Mouse (Mus musculus) midbrain, postnatal 0 days (tissue): ENCODE measurements at regions not wholly inside any gene's neighbourhood (a gene's known extent, or its start where the extent isn't known, plus 50 kb on each side); places are given as distances from the start of the nearest gene placed in this dataset.
A peak's percentile ranks its signal among the peaks of the same experiment; 100 is the strongest.

Source experiments
- ATAC-seq: fragments of 200-750 bp; cut with Nextera tagmentation; 2 replicates; pipeline ENCODE4 v1.8.0; 2017; ENCODE audit warnings: moderate number of reproducible peaks, mild to moderate bottlenecking, moderate TSS enrichment, moderate library complexity; ENCODE audit not compliant: low FRiP score
- DNase-seq: peaks from one replicate; pipeline ENCODE4 v3.0.0-alpha.2; 2015; ENCODE audit warnings: low spot score
- H3K27ac ChIP-seq: fragments of 300-500 bp; sonication (generic); 2 replicates; pipeline ENCODE4 v1.5.1; 2014; ENCODE audit warnings: low read depth, mild to moderate bottlenecking, low read length, mixed read lengths
- H3K27me3 ChIP-seq: fragments of 300-500 bp; sonication (generic); 2 replicates; pipeline ENCODE4 v1.6.1; 2014; ENCODE audit warnings: low read length, control low read depth, mixed read lengths; ENCODE audit not compliant: insufficient read depth
- H3K36me3 ChIP-seq: fragments of 300-500 bp; sonication (generic); 2 replicates; pipeline ENCODE4 v1.6.1; 2014; ENCODE audit warnings: low read length, control low read depth, mixed read lengths; ENCODE audit not compliant: insufficient read depth
- H3K4me1 ChIP-seq: fragments of 300-500 bp; sonication (generic); 2 replicates; pipeline ENCODE4 v1.6.1; 2014; ENCODE audit warnings: mild to moderate bottlenecking, control low read depth, antibody characterized with exemption, low read length, mixed read lengths; ENCODE audit not compliant: insufficient read depth
- H3K4me2 ChIP-seq: fragments of 300-500 bp; sonication (generic); 2 replicates; pipeline ENCODE4 v1.6.1; 2014; ENCODE audit warnings: low read depth, mild to moderate bottlenecking, low read length, mixed read lengths; ENCODE audit not compliant: poor library complexity, severe bottlenecking
- H3K4me3 ChIP-seq: fragments of 300-500 bp; sonication (generic); 2 replicates; pipeline ENCODE4 v1.5.1; 2014; ENCODE audit warnings: low read depth, mild to moderate bottlenecking, low read length, moderate library complexity
- H3K9ac ChIP-seq: fragments of 300-500 bp; sonication (generic); replicated peaks from 2 replicates; pipeline ENCODE4 v1.6.1; 2014; ENCODE audit warnings: mild to moderate bottlenecking, low read length, moderate library complexity, mixed read lengths; ENCODE audit not compliant: poor library complexity, severe bottlenecking
- H3K9me3 ChIP-seq: fragments of 300-500 bp; sonication (generic); 2 replicates; pipeline ENCODE4 v1.6.1; 2016; ENCODE audit warnings: low read length, control low read depth
- CTCF ChIP-seq: IDR thresholded peaks from 2 replicates; pipeline ENCODE4 v1.5.1; 2016; ENCODE audit warnings: antibody characterized with exemption, mild to moderate bottlenecking
- WGBS: fragments of 180-500 bp; shearing (Covaris S2); extraction: QIAGEN DNeasy Blood & Tissue Kit; methylation state at CpG from one replicate; pipeline ENCODE4 v1.1.7; 2014; 5-methylcytosine and 5-hydroxymethylcytosine counted together

- no peaks in the 10 kb centered on the region for H3K4me1 ChIP-seq
- H3K27me3 ChIP-seq: no peaks in the 10 kb centered on the region
- TF ChIP-seq CTCF: peak; percentile 27; the same call in 1 of the 2 replicates
- no peaks in the 10 kb centered on the region for H3K36me3 ChIP-seq
- no peak overlapping the region for H3K9ac ChIP-seq
- DNase-seq (no peak), ATAC-seq (no peak)
- H3K4me2 ChIP-seq: no peak overlapping the region
- H3K9me3 ChIP-seq: no peaks in the 10 kb centered on the region
- 79% methylated on average over 3 of the region's 3 CpGs for WGBS
- no peak overlapping the region for H3K4me3 ChIP-seq
- no peak overlapping the region for H3K27ac ChIP-seq
Measured at GRCm38 (mm10) chr15:74454543-74454942, 181.6 kb downstream of the Mroh4 start.

- Histone ChIP-seq H3K36me3 (no peaks in the 10 kb centered on the region), H3K4me1 (no peaks in the 10 kb centered on the region), H3K4me2 (no peak overlapping the region), H3K9ac (no peak overlapping the region), H3K9me3 (no peaks in the 10 kb centered on the region), H3K27ac (no peak overlapping the region), H3K4me3 (no peak overlapping the region), H3K27me3 (no peaks in the 10 kb centered on the region)
- 84% methylated on average over 6 of the region's 6 CpGs for WGBS
- ATAC-seq: no peak
- no peak for DNase-seq
- TF ChIP-seq CTCF: no peak
Measured at GRCm38 (mm10) chr15:74453810-74454209, 182.3 kb downstream of the Mroh4 start.

- Histone ChIP-seq H3K36me3 (no peaks in the 10 kb centered on the region), H3K4me3 (no peak overlapping the region), H3K27ac (no peak overlapping the region), H3K27me3 (no peaks in the 10 kb centered on the region), H3K4me2 (no peak overlapping the region), H3K9me3 (no peaks in the 10 kb centered on the region), H3K4me1 (no peaks in the 10 kb centered on the region), H3K9ac (no peak overlapping the region)
- no peak for ATAC-seq
- WGBS: 86% methylated on average over 3 of the region's 3 CpGs
- DNase-seq: no peak
- TF ChIP-seq CTCF: no peak
Measured at GRCm38 (mm10) chr15:74452426-74452825, 183.7 kb downstream of the Mroh4 start.

- Histone ChIP-seq H3K4me1 (no peaks in the 10 kb centered on the region), H3K4me3 (no peak overlapping the region), H3K27ac (no peak overlapping the region), H3K36me3 (no peaks in the 10 kb centered on the region; the same call in 1 of the 2 replicates), H3K4me2 (no peak overlapping the region), H3K27me3 (no peaks in the 10 kb centered on the region), H3K9ac (no peak overlapping the region), H3K9me3 (no peaks in the 10 kb centered on the region)
- TF ChIP-seq CTCF: no peak
- 68% methylated on average over 13 of the region's 13 CpGs for WGBS
- ATAC-seq (no peak), DNase-seq (no peak)
Measured at GRCm38 (mm10) chr15:74441889-74442288, 194.3 kb downstream of the Mroh4 start.

DNA sequence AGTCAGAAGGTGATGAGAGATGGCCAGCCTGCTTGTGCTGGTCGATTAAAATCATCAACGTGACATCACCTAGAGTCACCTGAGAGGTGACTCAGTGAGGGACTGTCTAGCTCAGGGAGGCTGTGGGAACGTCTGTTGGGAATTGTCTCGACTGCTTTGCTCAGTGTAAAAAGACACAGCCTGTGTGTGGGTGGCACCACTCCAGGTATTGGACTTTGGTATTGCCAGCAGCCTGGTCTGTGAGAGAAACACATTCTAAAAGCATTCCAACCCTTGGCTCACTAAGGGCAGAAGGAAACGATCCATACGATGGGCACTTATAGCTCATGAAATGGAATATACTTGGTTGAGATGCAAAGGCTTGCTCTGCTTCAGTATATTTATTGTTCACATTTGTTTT is 209.2 kb downstream of the Mroh4 start:
- Histone ChIP-seq H3K36me3 (no peaks in the 10 kb centered on the region), H3K4me3 (no peak overlapping the region), H3K27ac (no peak overlapping the region), H3K9ac (no peak overlapping the region), H3K4me1 (no peaks in the 10 kb centered on the region), H3K4me2 (no peak overlapping the region), H3K27me3 (no peaks in the 10 kb centered on the region), H3K9me3 (no peaks in the 10 kb centered on the region)
- ATAC-seq (no peak), DNase-seq (no peak)
- no peak for TF ChIP-seq CTCF
- 85% methylated on average over 6 of the region's 6 CpGs for WGBS

DNA sequence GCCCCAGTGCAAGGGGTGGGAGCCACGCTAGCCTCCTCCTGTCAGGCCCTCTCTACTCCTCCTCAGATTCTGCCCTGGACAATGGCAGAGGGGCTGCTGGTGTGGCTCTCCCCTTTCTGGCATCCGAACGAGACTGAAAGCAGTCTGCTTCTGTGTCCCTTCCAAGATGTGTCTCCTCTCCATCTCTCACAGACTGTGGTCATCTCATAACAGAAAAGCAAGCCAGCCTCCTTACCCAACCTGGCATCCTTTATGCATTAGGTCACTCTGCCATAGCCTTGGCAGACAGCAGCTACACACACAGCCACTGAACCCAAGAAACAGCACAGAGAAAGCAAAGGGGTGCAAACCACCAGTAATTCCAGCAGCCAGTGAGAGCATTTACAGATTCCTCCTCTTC is 213.2 kb downstream of the Mroh4 start:
- Histone ChIP-seq H3K4me3 (no peak overlapping the region), H3K9me3 (no peaks in the 10 kb centered on the region), H3K27me3 (no peaks in the 10 kb centered on the region), H3K9ac (no peak overlapping the region), H3K27ac (no peak overlapping the region), H3K36me3 (no peaks in the 10 kb centered on the region), H3K4me1 (no peaks in the 10 kb centered on the region), H3K4me2 (no peak overlapping the region)
- ATAC-seq (no peak), DNase-seq (no peak)
- TF ChIP-seq CTCF: no peak
- 78% methylated on average over 3 of the region's 3 CpGs for WGBS
